Mouse (Mus musculus) heart, embryonic 10.5 days (tissue): ENCODE data around the gene Zbtb32. TPM values are rescaled to one million over a fixed set of nuclear protein-coding genes. Genes with fewer than 3 reads are reported as not detected.
A peak's percentile ranks its signal among the peaks of the same experiment; 100 is the strongest.

Experiments used
- DNase-seq: peaks from one replicate; pipeline ENCODE4 v3.0.0-alpha.2; 2017; ENCODE audit warnings: low spot score
- H3K27ac ChIP-seq: fragments of 300-500 bp; sonication (generic); 2 replicates; pipeline ENCODE4 v1.5.1; 2016; ENCODE audit warnings: mild to moderate bottlenecking
- H3K27me3 ChIP-seq: fragments of 300-500 bp; sonication (generic); 2 replicates; pipeline ENCODE4 v1.6.1; 2016; ENCODE audit warnings: mild to moderate bottlenecking; ENCODE audit not compliant: poor library complexity, insufficient read depth, severe bottlenecking
- H3K36me3 ChIP-seq: fragments of 300-500 bp; sonication (generic); 2 replicates; pipeline ENCODE4 v1.6.1; 2016; ENCODE audit warnings: mild to moderate bottlenecking, moderate library complexity
- H3K4me1 ChIP-seq: fragments of 300-500 bp; sonication (generic); 2 replicates; pipeline ENCODE4 v1.6.1; 2016; ENCODE audit warnings: mild to moderate bottlenecking
- H3K4me3 ChIP-seq: fragments of 300-500 bp; sonication (generic); 2 replicates; pipeline ENCODE4 v1.5.1; 2016; ENCODE audit warnings: mild to moderate bottlenecking, moderate library complexity
- H3K9me3 ChIP-seq: fragments of 300-500 bp; sonication (generic); 2 replicates; pipeline ENCODE4 v1.6.1; 2016; ENCODE audit warnings: mild to moderate bottlenecking, moderate library complexity
- WGBS: fragments of 180-500 bp; shearing (Covaris S2); methylation state at CpG from one replicate; pipeline ENCODE4 v1.1.7; 2016; 5-methylcytosine and 5-hydroxymethylcytosine counted together
- polyA plus RNA-seq: library from polyadenylated mRNA; unstranded; fragments of >200 nt; fragmentation: Nextera tagmentation; extraction: Ambion mirVana; gene quantifications from 2 replicates; pipeline ENCODE4 v1.2.1, GENCODE M21; 2016

Gene Zbtb32
- polyA plus RNA-seq, 1 experiment from 2014 or later: 0.19 TPM

GRCm38 (mm10) chr7:30558656-30559442 lies 39.9 kb downstream of the Zbtb32 start:
- no peaks in the 10 kb centered on the region for H3K9me3 ChIP-seq
- peaks cover 42% of the 10 kb centered on the region for H3K36me3 ChIP-seq
- 14% methylated on average over 12 of the region's 12 CpGs for WGBS
- DNase-seq: no peak
- H3K27me3 ChIP-seq: no peaks in the 10 kb centered on the region
- H3K4me3 ChIP-seq: peak overlapping the region; percentile 72
- peaks cover 21% of the 10 kb centered on the region for H3K4me1 ChIP-seq
- H3K27ac ChIP-seq: peak overlapping the region; percentile 81

GRCm38 (mm10) chr7:30557901-30558514 lies 40.7 kb downstream of the Zbtb32 start:
- Histone ChIP-seq H3K27ac (no peak overlapping the region), H3K9me3 (no peaks in the 10 kb centered on the region), H3K4me3 (peak overlapping the region; percentile 72; the same call in 1 of the 2 replicates), H3K27me3 (no peaks in the 10 kb centered on the region), H3K36me3 (peaks cover 42% of the 10 kb centered on the region), H3K4me1 (peaks cover 27% of the 10 kb centered on the region)
- no peak for DNase-seq
- WGBS: 91% methylated on average over 13 of the region's 13 CpGs

GRCm38 (mm10) chr7:30556894-30557536 lies 41.7 kb downstream of the Zbtb32 start:
- 91% methylated on average over 18 of the region's 18 CpGs for WGBS
- H3K27me3 ChIP-seq: no peaks in the 10 kb centered on the region
- DNase-seq: no peak
- H3K36me3 ChIP-seq: peaks cover 42% of the 10 kb centered on the region
- no peak overlapping the region for H3K4me3 ChIP-seq
- H3K9me3 ChIP-seq: no peaks in the 10 kb centered on the region
- H3K27ac ChIP-seq: no peak overlapping the region
- H3K4me1 ChIP-seq: peaks cover 32% of the 10 kb centered on the region

- H3K27me3 ChIP-seq: no peaks in the 10 kb centered on the region
- peaks cover 31% of the 10 kb centered on the region for H3K4me1 ChIP-seq
- peak overlapping the region; percentile 97; the same call in 1 of the 2 replicates for H3K27ac ChIP-seq
- peak overlapping the region; percentile 75 for H3K4me3 ChIP-seq
- H3K36me3 ChIP-seq: peaks cover 39% of the 10 kb centered on the region
- no peaks in the 10 kb centered on the region for H3K9me3 ChIP-seq
- WGBS: 85% methylated on average over 22 of the region's 22 CpGs
- no peak for DNase-seq
Observed at GRCm38 (mm10) chr7:30553810-30554584, 44.7 kb downstream of the Zbtb32 start.

GRCm38 (mm10) chr7:30553021-30553589 lies 45.6 kb downstream of the Zbtb32 start:
- peak overlapping the region; percentile 75 for H3K4me3 ChIP-seq
- peaks cover 44% of the 10 kb centered on the region for H3K36me3 ChIP-seq
- no peak for DNase-seq
- no peaks in the 10 kb centered on the region for H3K27me3 ChIP-seq
- H3K27ac ChIP-seq: peak overlapping the region; percentile 97
- 5% methylated on average over 23 of the region's 23 CpGs for WGBS
- H3K4me1 ChIP-seq: peaks cover 22% of the 10 kb centered on the region
- H3K9me3 ChIP-seq: no peaks in the 10 kb centered on the region

- Histone ChIP-seq H3K4me1 (peaks cover 17% of the 10 kb centered on the region), H3K4me3 (peak within 1 kb of the TSS; percentile 75), H3K27ac (peak within 1 kb of the TSS; percentile 97), H3K27me3 (no peaks in the 10 kb centered on the region), H3K36me3 (peaks cover 44% of the 10 kb centered on the region), H3K9me3 (no peaks in the 10 kb centered on the region)
- WGBS: under 1% methylated on average over 44 of the region's 44 CpGs
- peak; percentile 99 for DNase-seq
Observed at GRCm38 (mm10) chr7:30552102-30553020, 46.3 kb downstream of the Zbtb32 start, which contains the start of the genes Hspb6 and Proser3. TSS of gene Hspb6 (plus strand) at chr7:30552178. TSS of gene Proser3 (minus strand) at chr7:30552299.

- H3K27ac ChIP-seq: peak overlapping the region; percentile 97
- peak overlapping the region; percentile 75 for H3K4me3 ChIP-seq
- no peaks in the 10 kb centered on the region for H3K27me3 ChIP-seq
- H3K9me3 ChIP-seq: no peaks in the 10 kb centered on the region
- H3K4me1 ChIP-seq: peaks cover 17% of the 10 kb centered on the region
- H3K36me3 ChIP-seq: peaks cover 39% of the 10 kb centered on the region
- DNase-seq: no peak
- WGBS: 2% methylated on average over 10 of the region's 10 CpGs
Observed at GRCm38 (mm10) chr7:30551445-30552101, 47.1 kb downstream of the Zbtb32 start.

- Histone ChIP-seq H3K27ac (no peak overlapping the region), H3K4me1 (peaks cover 17% of the 10 kb centered on the region), H3K27me3 (no peaks in the 10 kb centered on the region), H3K9me3 (no peaks in the 10 kb centered on the region), H3K4me3 (no peak overlapping the region), H3K36me3 (peaks cover 37% of the 10 kb centered on the region)
- no peak for DNase-seq
- 100% methylated on average over 1 of the region's 1 CpGs for WGBS
Observed at GRCm38 (mm10) chr7:30550603-30551002, 48.1 kb downstream of the Zbtb32 start.

GRCm38 (mm10) chr7:30549880-30550279 lies 48.8 kb downstream of the Zbtb32 start:
- no peak for DNase-seq
- H3K4me1 ChIP-seq: peaks cover 17% of the 10 kb centered on the region
- H3K36me3 ChIP-seq: peaks cover 34% of the 10 kb centered on the region
- 90% methylated on average over 2 of the region's 2 CpGs for WGBS
- H3K4me3 ChIP-seq: no peak overlapping the region
- no peaks in the 10 kb centered on the region for H3K27me3 ChIP-seq
- no peaks in the 10 kb centered on the region for H3K9me3 ChIP-seq
- no peak overlapping the region for H3K27ac ChIP-seq

- Histone ChIP-seq H3K27ac (no peak overlapping the region), H3K27me3 (no peaks in the 10 kb centered on the region), H3K4me3 (no peak overlapping the region), H3K4me1 (no peaks in the 10 kb centered on the region), H3K9me3 (no peaks in the 10 kb centered on the region), H3K36me3 (peaks cover 61% of the 10 kb centered on the region)
- WGBS: 87% methylated on average over 2 of the region's 2 CpGs
- DNase-seq: no peak
Observed at GRCm38 (mm10) chr7:30544327-30544726, 54.4 kb downstream of the Zbtb32 start.

GRCm38 (mm10) chr7:30540572-30540971 lies 58.1 kb downstream of the Zbtb32 start:
- peaks cover 45% of the 10 kb centered on the region for H3K36me3 ChIP-seq
- H3K9me3 ChIP-seq: no peaks in the 10 kb centered on the region
- H3K27ac ChIP-seq: no peak overlapping the region
- WGBS: 80% methylated on average over 7 of the region's 7 CpGs
- H3K4me3 ChIP-seq: no peak overlapping the region
- H3K4me1 ChIP-seq: peaks cover under 1% of the 10 kb centered on the region; the same call in 1 of the 2 replicates
- DNase-seq: peak; percentile 47
- no peaks in the 10 kb centered on the region for H3K27me3 ChIP-seq
